Mouse (Mus musculus): ENCODE results near the gene Anks1b. TPM values are rescaled to one million over a fixed set of nuclear protein-coding genes. Genes with fewer than 3 reads are reported as not detected.

Anks1b gene
- total RNA-seq, 1 experiment from 2014 or later: not detected

DNA sequence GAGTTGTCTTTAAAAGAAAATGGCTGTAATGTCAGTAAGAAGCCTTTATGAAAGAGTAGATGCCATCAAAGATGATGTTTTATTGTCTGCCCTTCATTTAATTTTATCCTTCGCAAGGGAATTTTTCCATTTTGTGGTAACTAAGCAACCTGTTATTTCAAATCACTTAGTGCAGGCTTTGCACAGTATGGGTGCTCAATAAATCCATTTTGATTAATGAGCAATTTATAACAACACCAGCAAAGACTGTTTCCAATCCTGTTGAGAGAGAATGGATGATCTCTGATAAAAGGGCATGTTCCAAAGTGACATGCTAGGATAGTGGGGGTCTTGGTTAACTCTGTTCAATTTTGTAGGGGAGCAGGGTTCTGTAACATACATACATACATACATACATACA, 398.0 kb downstream of the Anks1b start:
- no peak for ATAC-seq (replicated peaks in 1 of 2; ENCODE audit: insufficient read depth in 1 of 2, low FRiP score in 2 of 2, low TSS enrichment in 1 of 2, low read depth in 1 of 2, poor library complexity in 2 of 2, severe bottlenecking in 2 of 2)

- ATAC-seq (replicated peaks in 1 of 2; ENCODE audit: insufficient read depth in 1 of 2, low FRiP score in 2 of 2, low TSS enrichment in 1 of 2, low read depth in 1 of 2, poor library complexity in 2 of 2, severe bottlenecking in 2 of 2): no peak; a peak in 1 of 4 replicates
Observed at GRCm38 (mm10) chr10:90273311-90273710, 400.0 kb downstream of the Anks1b start.

GRCm38 (mm10) chr10:90286589-90286988, 413.3 kb downstream of the Anks1b start:
- no peak for ATAC-seq (replicated peaks in 1 of 2; ENCODE audit: insufficient read depth in 1 of 2, low FRiP score in 2 of 2, low TSS enrichment in 1 of 2, low read depth in 1 of 2, poor library complexity in 2 of 2, severe bottlenecking in 2 of 2)

- ATAC-seq (replicated peaks in 1 of 2; ENCODE audit: insufficient read depth in 1 of 2, low FRiP score in 2 of 2, low TSS enrichment in 1 of 2, low read depth in 1 of 2, poor library complexity in 2 of 2, severe bottlenecking in 2 of 2): no peak
Observed at GRCm38 (mm10) chr10:90303249-90303648, 429.9 kb downstream of the Anks1b start.

GRCm38 (mm10) chr10:90306156-90306555, 432.8 kb downstream of the Anks1b start:
- ATAC-seq (replicated peaks in 1 of 2; ENCODE audit: insufficient read depth in 1 of 2, low FRiP score in 2 of 2, low TSS enrichment in 1 of 2, low read depth in 1 of 2, poor library complexity in 2 of 2, severe bottlenecking in 2 of 2): no peak

DNA sequence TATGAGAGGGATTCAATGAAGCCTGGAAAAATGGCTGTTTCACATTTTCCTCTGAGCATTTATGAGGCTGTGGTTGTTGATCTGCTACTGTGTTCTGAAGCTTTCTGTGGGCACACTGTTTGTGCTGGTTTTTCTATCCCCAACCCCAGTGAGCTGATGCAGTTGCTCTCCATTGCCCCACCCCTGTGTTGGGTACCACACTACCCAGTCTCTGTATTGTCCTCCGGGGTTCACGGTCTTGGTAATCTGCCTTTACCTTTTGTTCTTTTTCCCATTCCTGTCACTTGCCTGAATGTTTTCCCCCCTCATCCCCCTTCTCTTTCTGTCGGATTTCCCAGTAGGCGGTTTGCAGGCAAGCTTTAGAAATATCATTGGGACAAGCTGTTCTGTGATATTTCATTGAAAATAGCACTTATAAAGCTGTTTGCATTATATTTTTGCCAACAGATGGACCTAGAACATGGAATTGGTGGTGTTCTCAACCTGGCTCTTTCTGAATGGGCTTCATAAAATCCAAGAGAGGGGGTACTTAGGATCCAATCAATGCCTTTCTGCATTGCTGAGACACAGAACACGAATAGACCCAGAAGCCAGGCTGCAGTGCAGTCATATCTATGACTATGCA, 434.7 kb downstream of the Anks1b start:
- ATAC-seq (replicated peaks in 1 of 2; ENCODE audit: insufficient read depth in 1 of 2, low FRiP score in 2 of 2, low TSS enrichment in 1 of 2, low read depth in 1 of 2, poor library complexity in 2 of 2, severe bottlenecking in 2 of 2): no peak

GRCm38 (mm10) chr10:90329781-90330180, 456.5 kb downstream of the Anks1b start:
- no peak for ATAC-seq (replicated peaks in 1 of 2; ENCODE audit: insufficient read depth in 1 of 2, low FRiP score in 2 of 2, low TSS enrichment in 1 of 2, low read depth in 1 of 2, poor library complexity in 2 of 2, severe bottlenecking in 2 of 2)

DNA sequence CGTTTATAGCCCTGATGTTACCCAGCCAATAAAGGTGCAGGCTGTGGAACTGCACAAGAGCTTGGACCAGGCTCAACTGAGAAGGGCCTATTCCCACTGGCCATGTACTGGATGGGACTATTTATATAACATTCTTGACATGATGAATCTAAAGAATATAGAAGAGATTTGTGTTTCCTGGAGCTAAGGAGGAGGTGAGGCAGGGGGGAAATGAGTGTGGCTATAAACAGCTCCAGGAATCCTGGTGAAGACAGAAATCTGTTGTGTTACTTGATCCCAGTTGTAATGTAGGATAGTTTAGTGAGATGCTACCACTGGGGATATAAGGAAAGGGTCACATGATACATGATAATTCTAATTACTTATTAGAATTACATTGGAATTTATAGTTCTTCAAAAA, 472.1 kb downstream of the Anks1b start:
- ATAC-seq (replicated peaks in 1 of 2; ENCODE audit: insufficient read depth in 1 of 2, low FRiP score in 2 of 2, low TSS enrichment in 1 of 2, low read depth in 1 of 2, poor library complexity in 2 of 2, severe bottlenecking in 2 of 2): no peak

GRCm38 (mm10) chr10:90356258-90356657, 482.9 kb downstream of the Anks1b start:
- ATAC-seq (replicated peaks in 1 of 2; ENCODE audit: insufficient read depth in 1 of 2, low FRiP score in 2 of 2, low TSS enrichment in 1 of 2, low read depth in 1 of 2, poor library complexity in 2 of 2, severe bottlenecking in 2 of 2): no peak

- ATAC-seq (replicated peaks in 1 of 2; ENCODE audit: insufficient read depth in 1 of 2, low FRiP score in 2 of 2, low TSS enrichment in 1 of 2, low read depth in 1 of 2, poor library complexity in 2 of 2, severe bottlenecking in 2 of 2): no peak
Observed at GRCm38 (mm10) chr10:90357169-90357907, 484.0 kb downstream of the Anks1b start.

GRCm38 (mm10) chr10:90369015-90369414, 495.7 kb downstream of the Anks1b start:
- ATAC-seq (replicated peaks in 1 of 2; ENCODE audit: insufficient read depth in 1 of 2, low FRiP score in 2 of 2, low TSS enrichment in 1 of 2, low read depth in 1 of 2, poor library complexity in 2 of 2, severe bottlenecking in 2 of 2): no peak

- peak in 1 of 2 experiments; percentile 7; a peak in 1 of 4 replicates for ATAC-seq (replicated peaks in 1 of 2; ENCODE audit: insufficient read depth in 1 of 2, low FRiP score in 2 of 2, low TSS enrichment in 1 of 2, low read depth in 1 of 2, poor library complexity in 2 of 2, severe bottlenecking in 2 of 2)
Observed at GRCm38 (mm10) chr10:90370751-90371150, 497.4 kb downstream of the Anks1b start.

DNA sequence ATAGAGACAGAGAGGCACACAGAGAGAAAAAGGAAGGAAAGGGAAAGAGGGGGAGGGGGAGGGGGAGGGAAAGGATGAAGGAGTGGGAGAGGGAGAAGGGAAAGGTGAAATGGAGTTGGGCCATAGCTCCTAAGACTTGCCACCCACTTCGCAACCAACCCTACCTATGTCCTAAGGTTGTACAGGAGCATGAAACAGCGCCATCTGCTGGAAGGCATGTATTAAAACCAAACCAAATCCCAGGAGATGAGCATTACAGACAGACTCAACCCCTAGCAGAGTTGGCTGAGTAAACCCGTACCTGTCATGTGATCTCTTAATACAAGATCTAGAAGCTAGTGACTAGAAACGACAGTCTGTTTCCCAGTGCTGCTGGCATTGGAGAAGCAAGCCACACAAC, 500.2 kb downstream of the Anks1b start:
- peak; percentile 80 to 85; a peak in 2 of 4 replicates for ATAC-seq (replicated peaks in 1 of 2; ENCODE audit: insufficient read depth in 1 of 2, low FRiP score in 2 of 2, low TSS enrichment in 1 of 2, low read depth in 1 of 2, poor library complexity in 2 of 2, severe bottlenecking in 2 of 2)

DNA sequence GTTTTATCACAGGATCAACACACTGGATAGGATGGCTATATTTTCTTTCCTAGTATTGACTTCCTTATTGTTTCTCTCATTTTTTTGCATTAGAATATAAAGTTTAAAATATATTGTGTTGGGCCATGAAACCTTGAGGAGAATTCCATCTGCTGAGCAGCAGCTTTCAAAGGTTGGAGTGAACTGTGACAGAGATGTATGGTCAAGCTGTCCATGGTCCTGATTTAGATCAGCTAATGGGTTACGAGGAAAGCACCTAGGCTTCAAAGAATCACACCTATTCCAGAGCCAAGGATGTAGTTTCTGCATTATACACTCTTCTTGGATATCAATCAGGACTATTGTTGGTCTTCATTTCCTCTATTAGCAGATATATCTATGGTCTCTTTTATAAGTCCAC, 503.3 kb downstream of the Anks1b start:
- no peak for ATAC-seq (replicated peaks in 1 of 2; ENCODE audit: insufficient read depth in 1 of 2, low FRiP score in 2 of 2, low TSS enrichment in 1 of 2, low read depth in 1 of 2, poor library complexity in 2 of 2, severe bottlenecking in 2 of 2)

- no peak for ATAC-seq (replicated peaks in 1 of 2; ENCODE audit: insufficient read depth in 1 of 2, low FRiP score in 2 of 2, low TSS enrichment in 1 of 2, low read depth in 1 of 2, poor library complexity in 2 of 2, severe bottlenecking in 2 of 2)
Observed at GRCm38 (mm10) chr10:90380062-90380461, 506.8 kb downstream of the Anks1b start.

- ATAC-seq (replicated peaks in 1 of 2; ENCODE audit: insufficient read depth in 1 of 2, low FRiP score in 2 of 2, low TSS enrichment in 1 of 2, low read depth in 1 of 2, poor library complexity in 2 of 2, severe bottlenecking in 2 of 2): no peak
Observed at GRCm38 (mm10) chr10:90380704-90381339, 507.5 kb downstream of the Anks1b start.

- ATAC-seq (replicated peaks in 1 of 2; ENCODE audit: insufficient read depth in 1 of 2, low FRiP score in 2 of 2, low TSS enrichment in 1 of 2, low read depth in 1 of 2, poor library complexity in 2 of 2, severe bottlenecking in 2 of 2): no peak
Observed at GRCm38 (mm10) chr10:90400382-90400781, 527.1 kb downstream of the Anks1b start.

DNA sequence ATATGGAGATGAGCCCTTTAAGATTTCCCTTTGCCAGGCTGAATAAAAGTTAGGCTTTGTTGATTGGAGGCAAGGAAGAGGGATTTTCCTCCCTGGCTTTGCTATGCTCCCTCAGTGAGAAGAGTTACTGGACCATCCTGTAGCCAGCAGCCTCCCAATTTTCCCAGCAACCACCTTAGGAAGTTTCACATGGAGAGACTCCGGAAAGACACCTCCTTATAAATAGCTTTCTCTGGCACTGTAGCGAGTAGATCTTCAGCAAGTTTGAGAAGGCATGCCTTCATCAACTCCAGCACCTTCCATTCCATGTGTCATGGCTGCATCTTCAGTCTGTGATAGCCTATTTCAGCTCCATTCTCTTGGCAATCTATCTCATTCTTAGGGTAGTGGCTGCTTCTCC, 535.2 kb downstream of the Anks1b start:
- ATAC-seq (replicated peaks in 1 of 2; ENCODE audit: insufficient read depth in 1 of 2, low FRiP score in 2 of 2, low TSS enrichment in 1 of 2, low read depth in 1 of 2, poor library complexity in 2 of 2, severe bottlenecking in 2 of 2): no peak
